Mouse (Mus musculus) CH12.LX (cell line): Measurements from ENCODE around the gene Krtap27-1. TPM values are rescaled to one million over a fixed set of nuclear protein-coding genes. Genes with fewer than 3 reads are reported as not detected.

ENCODE experiments used
- DNase-seq: peaks from one replicate; pipeline ENCODE4 v3.0.0-alpha.2; 2013; ENCODE audit errors: extremely low read depth
- H3K27ac ChIP-seq: 2 replicates; pipeline ENCODE4 v1.5.1; 2012; ENCODE audit warnings: low read depth, mild to moderate bottlenecking, control low read depth, moderate library complexity; ENCODE audit not compliant: insufficient read depth
- H3K27me3 ChIP-seq: replicated peaks from 2 replicates; pipeline ENCODE3; 2012; ENCODE audit warnings: inconsistent platforms
- H3K36me3 ChIP-seq, 2 experiments: replicated peaks in 1 of 2; 2 replicates each; pipeline versions ENCODE3 to v1.6.1; 2012; ENCODE audit warnings: inconsistent platforms in 1 of 2, low read length in 1 of 2, mild to moderate bottlenecking in 1 of 2, mixed read lengths in 1 of 2, moderate library complexity in 1 of 2; ENCODE audit not compliant: control insufficient read depth in 1 of 2, insufficient read depth in 1 of 2
- H3K4me1 ChIP-seq, 2 experiments: 2 replicates each; pipeline ENCODE4 v1.6.1; 2012; ENCODE audit warnings: inconsistent platforms in 1 of 2, moderate library complexity in 1 of 2; ENCODE audit not compliant: insufficient read depth in 2 of 2, control insufficient read depth in 1 of 2
- H3K4me2 ChIP-seq: 2 replicates; pipeline ENCODE4 v1.6.1; 2012; ENCODE audit warnings: low read depth, mild to moderate bottlenecking, control low read depth; ENCODE audit not compliant: poor library complexity, insufficient read depth, severe bottlenecking
- H3K4me3 ChIP-seq, 3 experiments: fragments of 150-350 bp in 1 of 3; sonication (generic) in 1 of 3; replicated peaks in 1 of 3; 2 replicates each; pipeline versions ENCODE3 to v1.5.1; 2011 to 2012; ENCODE audit warnings: low read depth in 2 of 3, low read length in 2 of 3, mild to moderate bottlenecking in 2 of 3, moderate library complexity in 2 of 3, control low read depth in 1 of 3, improper control_type of control experiment in 1 of 3, inconsistent platforms in 1 of 3, mixed read lengths in 1 of 3; ENCODE audit not compliant: poor library complexity in 1 of 3
- H3K79me2 ChIP-seq: replicated peaks from 2 replicates; pipeline ENCODE4 v1.6.1; 2012; ENCODE audit warnings: mild to moderate bottlenecking, moderate library complexity; ENCODE audit not compliant: control insufficient read depth, poor library complexity, insufficient read depth, severe bottlenecking; ENCODE audit errors: extremely low read depth
- H3K9ac ChIP-seq: 2 replicates; pipeline ENCODE4 v1.6.1; 2012; ENCODE audit warnings: low read depth, mild to moderate bottlenecking, control low read depth, moderate library complexity; ENCODE audit not compliant: insufficient read depth
- H3K9me3 ChIP-seq: replicated peaks from 2 replicates; pipeline ENCODE3; 2012; ENCODE audit warnings: low read length, inconsistent platforms, mixed read lengths
- EP300 ChIP-seq: IDR thresholded peaks from 2 replicates; pipeline ENCODE4 v1.6.1; 2011; ENCODE audit warnings: low read length, improper control_type of control experiment
- ETS1 ChIP-seq: conservative IDR thresholded peaks from 2 replicates; pipeline ENCODE4 v1.6.1; 2012; ENCODE audit warnings: low read depth, mild to moderate bottlenecking, inconsistent platforms, low read length, improper control_type of control experiment, moderate library complexity
- GABPA ChIP-seq: IDR thresholded peaks from 2 replicates; pipeline ENCODE4 v1.6.1; 2012; ENCODE audit warnings: low read depth, low read length, improper control_type of control experiment, inconsistent platforms; ENCODE audit not compliant: insufficient replicate concordance
- HCFC1 ChIP-seq: IDR thresholded peaks from 2 replicates; pipeline ENCODE4 v1.6.1; 2012; ENCODE audit warnings: low read depth, mild to moderate bottlenecking, inconsistent platforms, low read length, improper control_type of control experiment
- JUN ChIP-seq: IDR thresholded peaks from 2 replicates; pipeline ENCODE4 v1.6.1; 2011; ENCODE audit warnings: low read depth, mild to moderate bottlenecking, low read length, improper control_type of control experiment, moderate library complexity; ENCODE audit not compliant: insufficient read depth
- JUND ChIP-seq: conservative IDR thresholded peaks from 2 replicates; pipeline ENCODE4 v1.6.1; 2011; ENCODE audit warnings: low read depth, low read length, improper control_type of control experiment
- KAT2A ChIP-seq: IDR thresholded peaks from 2 replicates; pipeline ENCODE4 v1.6.1; 2012; ENCODE audit warnings: low read length, improper control_type of control experiment, inconsistent platforms; ENCODE audit not compliant: insufficient replicate concordance
- MAFK ChIP-seq: IDR thresholded peaks from 2 replicates; pipeline ENCODE4 v1.6.1; 2011; ENCODE audit warnings: low read length, improper control_type of control experiment; ENCODE audit not compliant: insufficient replicate concordance
- MAX ChIP-seq: IDR thresholded peaks from 2 replicates; pipeline ENCODE4 v1.6.1; 2011; ENCODE audit warnings: low read length, improper control_type of control experiment
- MXI1 ChIP-seq: IDR thresholded peaks from 2 replicates; pipeline ENCODE4 v1.6.1; 2011; ENCODE audit warnings: mild to moderate bottlenecking, low read depth, low read length, improper control_type of control experiment
- MYC ChIP-seq: IDR thresholded peaks from 2 replicates; pipeline ENCODE4 v1.6.1; 2011; ENCODE audit warnings: low read depth, mild to moderate bottlenecking, improper control_type of control experiment, low read length
- POLR2A ChIP-seq: IDR thresholded peaks from 2 replicates; pipeline ENCODE4 v1.6.1; 2011; ENCODE audit warnings: low read depth, mild to moderate bottlenecking, improper control_type of control experiment, low read length
- POLR2AphosphoS2 ChIP-seq: IDR thresholded peaks from 2 replicates; pipeline ENCODE4 v1.6.1; 2011; ENCODE audit warnings: low read depth, low read length, improper control_type of control experiment
- SIN3A ChIP-seq: IDR thresholded peaks from 2 replicates; pipeline ENCODE4 v1.6.1; 2012; ENCODE audit warnings: low read length, improper control_type of control experiment, inconsistent platforms
- SMC3 ChIP-seq: IDR thresholded peaks from 2 replicates; pipeline ENCODE4 v1.6.1; 2011; ENCODE audit warnings: low read depth, low read length, improper control_type of control experiment
- TCF12 ChIP-seq: IDR thresholded peaks from 2 replicates; pipeline ENCODE4 v1.6.1; 2014; ENCODE audit warnings: low read depth, mild to moderate bottlenecking, inconsistent platforms, low read length, improper control_type of control experiment
- USF2 ChIP-seq: conservative IDR thresholded peaks from 2 replicates; pipeline ENCODE4 v1.6.1; 2011; ENCODE audit warnings: low read depth, low read length, improper control_type of control experiment
- ZKSCAN1 ChIP-seq: IDR thresholded peaks from 2 replicates; pipeline ENCODE4 v1.6.1; 2012; ENCODE audit warnings: low read depth, inconsistent platforms, low read length, improper control_type of control experiment, borderline replicate concordance
- dilution Hi-C: fragments of 300-500 bp; cut with MboI; formaldehyde crosslinking; loops from 2 replicates; pipeline ENCODE4 v1.14.3; 2020; ENCODE audit warnings: low sequenced_read_pairs; ENCODE audit not compliant: extremely low pct_unique_long_range_greater_than_20kb, extremely low pct_ligation_motif_present
- in situ Hi-C: fragments of 300-500 bp; cut with MboI; formaldehyde crosslinking; loops from 3 replicates; pipeline ENCODE4 v1.14.3; 2019; ENCODE audit warnings: low sequenced_read_pairs, low pct_ligation_motif_present, low pct_unique_long_range_greater_than_20kb, mixed read lengths
- polyA plus RNA-seq: library from polyadenylated mRNA; unstranded; fragments of >175 nt; gene quantifications from 2 replicates; pipeline ENCODE4 v1.2.1, GENCODE M21; 2012; ENCODE audit warnings: low read depth; ENCODE audit not compliant: insufficient read length
- total RNA-seq, 2 experiments: library from RNA; depleted of rRNA; stranded (reverse); fragments of 300-350 nt in 1 of 2; fragments of >200 nt in 1 of 2; gene quantifications; 2 replicates each; pipeline ENCODE4 v1.2.3; 2012 to 2014

The Krtap27-1 gene
- total and polyA plus RNA-seq, 3 experiments = not detected

DNA sequence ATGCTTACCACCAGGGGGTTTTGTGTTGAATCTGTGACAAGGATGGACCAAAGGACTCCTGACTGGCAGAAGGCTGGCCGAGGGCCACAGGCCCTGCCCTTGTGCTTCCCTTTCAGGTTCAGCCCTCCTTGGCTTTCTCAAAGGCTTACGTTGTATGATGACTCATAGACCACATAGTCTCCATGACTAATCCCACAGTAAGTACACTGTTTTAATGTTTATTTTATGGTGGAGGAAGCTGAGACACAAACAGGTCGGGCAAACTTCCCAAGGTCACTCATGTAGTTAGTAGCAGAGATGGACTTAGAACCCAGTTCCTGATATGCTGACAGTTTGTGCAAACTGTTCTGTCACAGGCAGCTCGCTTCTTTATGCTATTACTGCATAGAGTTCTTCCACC is 39.3 kb upstream of the Krtap27-1 start:
- DNase-seq = no peak
- dilution Hi-C loops (no loop called here), in situ Hi-C loops (no loop called here)
- no peak overlapping the region for H3K27ac ChIP-seq
- no peak for TF ChIP-seq POLR2A
- TF ChIP-seq JUND = no peak
- no peak for TF ChIP-seq MYC
- no peak for TF ChIP-seq SMC3
- no peak for TF ChIP-seq TCF12
- TF ChIP-seq GABPA = no peak
- no peak for TF ChIP-seq MAFK
- no peak for TF ChIP-seq MAX
- no peaks in the 10 kb centered on the region for H3K4me1 ChIP-seq
- no peaks in the 10 kb centered on the region for H3K27me3 ChIP-seq
- H3K36me3 ChIP-seq = no peaks in the 10 kb centered on the region
- H3K9me3 ChIP-seq = peaks cover 57% of the 10 kb centered on the region
- H3K4me2 ChIP-seq = no peak overlapping the region
- H3K79me2 ChIP-seq = no peaks in the 10 kb centered on the region
- H3K9ac ChIP-seq = no peak overlapping the region
- H3K4me3 ChIP-seq = no peak overlapping the region

DNA sequence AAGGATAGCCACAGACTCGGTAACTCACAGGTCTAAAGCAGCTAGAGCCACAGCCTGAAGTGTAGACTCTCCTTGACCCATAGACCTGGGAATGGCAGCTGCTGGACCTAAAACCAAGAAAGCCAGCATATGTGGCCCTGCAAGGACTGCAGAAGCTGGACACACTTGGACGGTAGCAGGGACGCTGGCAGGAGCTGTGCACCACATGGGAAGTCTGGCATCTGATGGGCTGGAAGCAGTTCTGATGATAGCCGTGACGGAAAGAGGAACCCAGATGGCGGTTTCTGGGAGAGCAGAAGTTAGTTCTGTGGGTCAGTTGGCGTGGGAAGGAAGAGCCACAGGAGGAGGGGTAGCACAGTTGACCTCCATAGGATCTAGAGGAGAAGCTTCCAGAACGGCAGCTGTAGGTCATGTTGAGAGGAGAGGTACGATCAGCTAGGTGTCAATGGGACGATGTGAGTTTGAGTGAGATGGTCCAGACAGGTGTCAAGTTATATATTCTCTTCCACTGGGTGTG is 36.1 kb upstream of the Krtap27-1 start, which contains the start of gene 2310061N02Rik:
Gene 2310061N02Rik, minus strand, starts transcription at position 467 of the 517 bp plus-strand sequence.
- no peak within 1 kb of the TSS for H3K4me3 ChIP-seq
- no peak within 1 kb of the TSS for H3K4me2 ChIP-seq
- no peak within 1 kb of the TSS for H3K9ac ChIP-seq
- H3K4me1 ChIP-seq = no peaks in the 10 kb centered on the region
- H3K79me2 ChIP-seq = no peaks in the 10 kb centered on the region
- no peak for DNase-seq
- H3K27me3 ChIP-seq = no peaks in the 10 kb centered on the region
- in situ Hi-C loops = no loop called here
- H3K27ac ChIP-seq = no peak within 1 kb of the TSS
- TF ChIP-seq POLR2AphosphoS2 = no peak
- no peak for TF ChIP-seq JUN
- no peak for TF ChIP-seq SIN3A
- no peak for TF ChIP-seq MYC
- no peak for TF ChIP-seq SMC3
- dilution Hi-C loops = no loop called here
- H3K9me3 ChIP-seq = peaks cover 43% of the 10 kb centered on the region
- no peaks in the 10 kb centered on the region for H3K36me3 ChIP-seq

DNA sequence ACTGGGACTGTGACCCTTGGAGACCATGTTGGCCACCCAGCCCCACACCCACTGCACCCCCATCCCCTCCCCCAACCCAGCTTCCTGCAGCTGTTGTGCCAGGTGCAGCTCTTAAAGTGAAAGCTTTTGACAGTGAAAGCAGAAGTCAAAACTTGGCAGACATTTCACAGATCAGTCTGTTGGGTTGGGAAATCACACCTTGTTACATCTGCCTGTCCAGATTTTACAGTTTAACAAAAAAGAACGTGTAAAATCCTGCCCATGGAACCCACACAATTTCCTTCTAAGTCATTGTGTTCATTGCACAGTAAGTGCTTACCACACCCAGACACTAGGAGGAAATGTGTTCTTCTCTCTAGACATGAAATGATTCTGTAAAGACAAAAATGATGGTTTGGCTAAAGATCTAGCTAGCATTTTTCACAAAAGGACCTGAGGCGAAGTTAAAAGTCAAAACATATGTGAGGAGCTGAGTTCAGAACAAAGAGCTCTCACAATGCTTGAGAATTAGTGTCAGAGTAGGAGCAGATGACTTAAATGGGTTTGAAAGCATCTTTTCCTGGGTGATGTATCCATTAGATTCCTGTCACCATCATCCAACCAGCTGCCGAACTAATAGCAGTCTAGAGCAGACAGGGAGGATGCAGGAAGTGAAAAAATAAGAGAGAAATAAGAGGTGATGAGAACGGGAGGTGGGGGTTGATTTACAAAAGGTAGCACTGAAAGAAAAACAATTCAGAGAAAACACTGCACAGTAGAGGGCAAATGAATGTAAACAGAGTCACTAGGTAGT is 29.8 kb upstream of the Krtap27-1 start:
- peaks cover 41% of the 10 kb centered on the region for H3K9me3 ChIP-seq
- no peaks in the 10 kb centered on the region for H3K79me2 ChIP-seq
- H3K36me3 ChIP-seq = no peaks in the 10 kb centered on the region
- in situ Hi-C loops (no loop called here), dilution Hi-C loops (no loop called here)
- no peak overlapping the region for H3K4me3 ChIP-seq
- H3K4me2 ChIP-seq = no peak overlapping the region
- no peak for TF ChIP-seq ETS1
- no peak for TF ChIP-seq KAT2A
- TF ChIP-seq USF2 = no peak
- TF ChIP-seq ZKSCAN1 = no peak
- no peak for TF ChIP-seq EP300
- TF ChIP-seq SIN3A = no peak
- TF ChIP-seq MAFK = no peak
- no peak for TF ChIP-seq HCFC1
- TF ChIP-seq MXI1 = no peak
- TF ChIP-seq TCF12 = no peak
- TF ChIP-seq GABPA = no peak
- no peaks in the 10 kb centered on the region for H3K27me3 ChIP-seq
- H3K27ac ChIP-seq = no peak overlapping the region
- DNase-seq = no peak
- no peaks in the 10 kb centered on the region for H3K4me1 ChIP-seq
- H3K9ac ChIP-seq = no peak overlapping the region
